Mouse (Mus musculus) kidney, embryonic 14.5 days (tissue): ENCODE data around the gene Tomm70a. TPM values are rescaled to one million over a fixed set of nuclear protein-coding genes. Genes with fewer than 3 reads are reported as not detected.

Experiments used
- ATAC-seq: fragments of 200-750 bp; cut with Nextera tagmentation; 2 replicates; pipeline ENCODE4 v1.8.0; 2017; ENCODE audit warnings: moderate number of reproducible peaks, mild to moderate bottlenecking, moderate TSS enrichment, moderate library complexity; ENCODE audit not compliant: low FRiP score, low TSS enrichment
- H3K27ac ChIP-seq: fragments of 300-500 bp; sonication (generic); 2 replicates; pipeline ENCODE4 v1.5.1; 2014; ENCODE audit warnings: low read depth, mild to moderate bottlenecking, low read length, moderate library complexity, mixed read lengths
- H3K27me3 ChIP-seq: fragments of 300-500 bp; sonication (generic); 2 replicates; pipeline ENCODE4 v1.6.1; 2014; ENCODE audit warnings: mild to moderate bottlenecking, low read length; ENCODE audit not compliant: control insufficient read depth, insufficient read depth
- H3K36me3 ChIP-seq: fragments of 300-500 bp; sonication (generic); 2 replicates; pipeline ENCODE4 v1.6.1; 2014; ENCODE audit warnings: low read length, mixed read lengths; ENCODE audit not compliant: control insufficient read depth, insufficient read depth
- H3K4me1 ChIP-seq: fragments of 300-500 bp; sonication (generic); 2 replicates; pipeline ENCODE4 v1.6.1; 2014; ENCODE audit warnings: low read length, mixed read lengths; ENCODE audit not compliant: control insufficient read depth, insufficient read depth
- H3K4me2 ChIP-seq: fragments of 300-500 bp; sonication (generic); replicated peaks from 2 replicates; pipeline ENCODE4 v1.6.1; 2014; ENCODE audit warnings: low read depth, mild to moderate bottlenecking, low read length
- H3K4me3 ChIP-seq: fragments of 300-500 bp; sonication (generic); 2 replicates; pipeline ENCODE4 v1.5.1; 2014; ENCODE audit warnings: mild to moderate bottlenecking, low read length
- H3K9ac ChIP-seq: fragments of 300-500 bp; sonication (generic); 2 replicates; pipeline ENCODE4 v1.6.1; 2014; ENCODE audit warnings: low read depth, mild to moderate bottlenecking, low read length, moderate library complexity
- H3K9me3 ChIP-seq: fragments of 300-500 bp; sonication (generic); 2 replicates; pipeline ENCODE4 v1.6.1; 2016; ENCODE audit warnings: low read length; ENCODE audit not compliant: control insufficient read depth
- WGBS: fragments of 180-500 bp; shearing (Covaris S2); extraction: QIAGEN DNeasy Blood & Tissue Kit; methylation state at CpG from one replicate; pipeline ENCODE4 v1.1.7; 2014; 5-methylcytosine and 5-hydroxymethylcytosine counted together
- polyA plus RNA-seq: library from polyadenylated mRNA; unstranded; fragments of >200 nt; fragmentation: Nextera tagmentation; extraction: Ambion mirVana; gene quantifications from 2 replicates; pipeline ENCODE4 v1.2.1, GENCODE M21; 2014

The Tomm70a gene
- polyA plus RNA-seq, 1 experiment from 2014 or later, result 63.7 TPM

GRCm38 (mm10) chr16:57131544-57131943 lies 10.0 kb downstream of the Tomm70a start:
- H3K4me3 ChIP-seq, result no peak overlapping the region
- H3K4me1 ChIP-seq, result no peaks in the 10 kb centered on the region
- H3K9ac ChIP-seq, result no peak overlapping the region
- no peaks in the 10 kb centered on the region for H3K9me3 ChIP-seq
- no peak for ATAC-seq
- no peak overlapping the region for H3K27ac ChIP-seq
- H3K4me2 ChIP-seq, result no peak overlapping the region
- WGBS, result 80% methylated on average over 4 of the region's 4 CpGs
- H3K27me3 ChIP-seq, result no peaks in the 10 kb centered on the region
- peaks cover 17% of the 10 kb centered on the region; the same call in 1 of the 2 replicates for H3K36me3 ChIP-seq

DNA sequence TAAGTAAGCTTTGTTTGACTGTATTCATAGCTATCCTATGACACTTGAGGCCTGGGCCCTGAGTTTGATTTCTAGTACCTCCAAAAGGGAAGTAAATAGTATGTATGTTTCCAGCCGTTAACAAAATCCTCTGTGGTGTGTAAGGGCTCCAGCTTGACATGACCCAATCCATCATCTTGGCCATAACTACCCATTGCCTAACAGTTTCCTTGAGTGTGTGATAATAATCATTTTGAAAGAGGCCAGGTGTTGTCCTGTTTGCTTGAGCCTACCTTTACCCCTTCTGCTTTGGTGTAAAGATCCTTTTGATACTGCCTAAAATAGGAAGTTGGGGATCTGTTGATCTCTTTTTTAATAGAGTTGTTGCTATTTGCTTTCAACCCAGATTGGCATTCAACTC lies 10.8 kb downstream of the Tomm70a start:
- no peaks in the 10 kb centered on the region for H3K4me1 ChIP-seq
- no peaks in the 10 kb centered on the region for H3K27me3 ChIP-seq
- 63% methylated on average over 1 of the region's 1 CpGs for WGBS
- no peak for ATAC-seq
- H3K4me3 ChIP-seq, result no peak overlapping the region
- no peak overlapping the region for H3K27ac ChIP-seq
- H3K9ac ChIP-seq, result no peak overlapping the region
- H3K4me2 ChIP-seq, result no peak overlapping the region
- H3K9me3 ChIP-seq, result no peaks in the 10 kb centered on the region
- H3K36me3 ChIP-seq, result peaks cover 25% of the 10 kb centered on the region; the same call in 1 of the 2 replicates

DNA sequence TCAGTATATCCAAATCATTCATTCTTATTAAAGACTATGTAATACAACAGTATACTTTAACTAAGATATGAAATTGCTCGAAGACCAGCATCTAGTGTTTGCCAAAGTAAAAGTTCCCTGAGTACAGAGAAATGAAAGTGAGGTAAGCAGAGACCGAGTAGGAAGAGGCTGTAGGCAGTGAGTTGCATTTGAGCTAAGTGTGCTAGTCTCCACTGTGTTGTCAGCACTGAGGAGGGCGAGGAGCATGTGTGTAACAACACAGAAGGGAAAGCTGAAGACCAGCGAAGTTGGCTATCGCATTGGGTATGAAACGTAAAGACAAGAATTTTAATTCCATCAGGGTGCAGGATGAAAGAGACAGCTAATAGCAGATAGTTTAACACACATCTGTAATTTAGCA lies 12.1 kb downstream of the Tomm70a start:
- no peak overlapping the region for H3K4me3 ChIP-seq
- no peaks in the 10 kb centered on the region for H3K27me3 ChIP-seq
- 93% methylated on average over 6 of the region's 6 CpGs for WGBS
- H3K9me3 ChIP-seq, result no peaks in the 10 kb centered on the region
- H3K36me3 ChIP-seq, result peaks cover 37% of the 10 kb centered on the region
- H3K9ac ChIP-seq, result no peak overlapping the region
- no peak overlapping the region for H3K27ac ChIP-seq
- H3K4me2 ChIP-seq, result no peak overlapping the region
- ATAC-seq, result no peak
- no peaks in the 10 kb centered on the region for H3K4me1 ChIP-seq

GRCm38 (mm10) chr16:57144741-57145140 lies 23.2 kb downstream of the Tomm70a start:
- no peak for ATAC-seq
- H3K4me3 ChIP-seq, result no peak overlapping the region
- no peak overlapping the region for H3K4me2 ChIP-seq
- H3K9me3 ChIP-seq, result no peaks in the 10 kb centered on the region
- H3K36me3 ChIP-seq, result peaks cover 50% of the 10 kb centered on the region
- no peaks in the 10 kb centered on the region for H3K4me1 ChIP-seq
- no peak overlapping the region for H3K27ac ChIP-seq
- no peaks in the 10 kb centered on the region for H3K27me3 ChIP-seq
- no peak overlapping the region for H3K9ac ChIP-seq
- WGBS, result 94% methylated on average over 5 of the region's 5 CpGs

GRCm38 (mm10) chr16:57151437-57151836 lies 29.9 kb downstream of the Tomm70a start:
- H3K9me3 ChIP-seq, result no peaks in the 10 kb centered on the region
- H3K4me3 ChIP-seq, result no peak overlapping the region
- no peak overlapping the region for H3K9ac ChIP-seq
- no peak overlapping the region for H3K4me2 ChIP-seq
- no peaks in the 10 kb centered on the region for H3K27me3 ChIP-seq
- no peaks in the 10 kb centered on the region for H3K4me1 ChIP-seq
- no peak overlapping the region for H3K27ac ChIP-seq
- WGBS, result 97% methylated on average over 4 of the region's 4 CpGs
- peaks cover 67% of the 10 kb centered on the region for H3K36me3 ChIP-seq
- ATAC-seq, result no peak

- Histone ChIP-seq H3K4me3 (no peak overlapping the region), H3K27ac (no peak overlapping the region), H3K27me3 (no peaks in the 10 kb centered on the region), H3K36me3 (peaks cover 74% of the 10 kb centered on the region), H3K4me2 (no peak overlapping the region), H3K9me3 (no peaks in the 10 kb centered on the region), H3K9ac (no peak overlapping the region), H3K4me1 (no peaks in the 10 kb centered on the region)
- no peak for ATAC-seq
These were observed 34.4 kb downstream of the Tomm70a start for GRCm38 (mm10) chr16:57155899-57156298.

DNA sequence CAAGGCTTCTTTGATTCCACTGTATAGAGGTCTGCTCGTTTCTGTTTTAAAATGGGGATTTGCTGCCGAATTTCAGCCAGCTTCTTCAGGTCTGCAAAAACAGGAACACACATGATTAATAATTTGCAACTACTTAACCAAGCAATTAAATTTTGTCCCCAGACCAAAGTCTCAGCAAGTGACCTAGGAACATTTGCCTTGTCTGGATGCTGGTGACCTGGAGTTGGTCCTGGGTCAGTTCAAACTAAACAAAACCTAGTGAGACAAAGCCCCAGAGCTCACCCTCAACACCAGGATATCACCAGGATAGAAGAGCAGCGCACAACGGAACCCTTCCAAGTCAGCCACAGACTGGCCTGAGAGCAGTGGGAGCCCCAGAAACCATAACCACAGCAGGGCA lies 35.6 kb downstream of the Tomm70a start:
- Histone ChIP-seq H3K9ac (no peak overlapping the region), H3K27ac (no peak overlapping the region), H3K4me2 (no peak overlapping the region), H3K36me3 (peaks cover 75% of the 10 kb centered on the region), H3K4me1 (no peaks in the 10 kb centered on the region), H3K9me3 (no peaks in the 10 kb centered on the region), H3K27me3 (no peaks in the 10 kb centered on the region), H3K4me3 (no peak overlapping the region)
- 90% methylated on average over 4 of the region's 4 CpGs for WGBS
- ATAC-seq, result no peak

GRCm38 (mm10) chr16:57157728-57158127 lies 36.2 kb downstream of the Tomm70a start:
- no peaks in the 10 kb centered on the region for H3K4me1 ChIP-seq
- no peaks in the 10 kb centered on the region for H3K9me3 ChIP-seq
- no peak overlapping the region for H3K4me3 ChIP-seq
- no peak overlapping the region for H3K9ac ChIP-seq
- no peak overlapping the region for H3K27ac ChIP-seq
- peaks cover 71% of the 10 kb centered on the region for H3K36me3 ChIP-seq
- no peak for ATAC-seq
- no peak overlapping the region for H3K4me2 ChIP-seq
- H3K27me3 ChIP-seq, result no peaks in the 10 kb centered on the region
- 76% methylated on average over 4 of the region's 4 CpGs for WGBS

DNA sequence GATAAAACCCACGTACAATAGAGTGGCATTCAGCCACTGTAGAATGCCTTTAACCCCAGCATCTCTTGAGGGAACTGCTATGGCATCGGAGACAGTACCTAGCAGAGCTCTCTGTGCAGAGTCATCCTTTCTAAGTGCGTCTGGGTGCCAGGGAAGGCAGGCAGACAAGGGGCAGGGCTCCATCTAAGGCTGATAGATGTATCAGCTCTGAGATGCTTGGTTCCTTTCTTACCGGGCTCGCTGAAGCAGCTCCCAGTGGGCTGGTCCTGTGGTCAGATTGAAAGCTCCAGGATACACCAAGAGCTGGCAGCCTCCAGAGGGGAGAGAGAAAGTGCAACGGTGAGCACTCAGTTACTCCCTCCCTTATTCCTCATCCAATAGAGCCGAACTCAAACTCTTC lies 38.3 kb downstream of the Tomm70a start:
- H3K4me1 ChIP-seq, result no peaks in the 10 kb centered on the region
- no peak for ATAC-seq
- H3K27ac ChIP-seq, result no peak overlapping the region
- H3K4me3 ChIP-seq, result no peak overlapping the region
- H3K9me3 ChIP-seq, result no peaks in the 10 kb centered on the region
- H3K36me3 ChIP-seq, result peaks cover 62% of the 10 kb centered on the region
- no peak overlapping the region for H3K4me2 ChIP-seq
- 69% methylated on average over 7 of the region's 7 CpGs for WGBS
- H3K9ac ChIP-seq, result no peak overlapping the region
- no peaks in the 10 kb centered on the region for H3K27me3 ChIP-seq

DNA sequence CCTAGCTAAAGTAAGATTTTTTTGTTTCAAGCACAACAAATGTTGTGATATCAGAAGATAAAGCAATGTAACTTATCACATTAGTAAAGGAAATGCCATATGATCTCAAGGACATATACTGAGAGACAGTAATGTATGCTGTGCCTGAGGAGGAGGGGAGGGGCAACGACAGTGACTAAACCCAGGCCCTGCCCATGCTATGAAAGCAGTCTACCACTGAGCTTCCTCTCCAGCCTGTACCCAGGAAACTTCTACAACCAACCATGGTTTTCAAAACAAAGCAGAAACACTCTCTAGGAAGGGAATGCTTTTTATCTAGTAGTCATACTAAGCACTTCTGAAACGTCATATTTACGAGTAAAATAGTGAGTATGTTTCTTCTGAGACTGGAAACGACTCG lies 41.3 kb downstream of the Tomm70a start:
- 89% methylated on average over 5 of the region's 5 CpGs for WGBS
- H3K4me2 ChIP-seq, result no peak overlapping the region
- ATAC-seq, result no peak

More for the DNA sequence above, 41.3 kb downstream of the Tomm70a start:
- Histone ChIP-seq H3K27me3 (no peaks in the 10 kb centered on the region), H3K27ac (no peak overlapping the region), H3K4me3 (no peak overlapping the region), H3K36me3 (peaks cover 36% of the 10 kb centered on the region), H3K4me1 (no peaks in the 10 kb centered on the region), H3K9ac (no peak overlapping the region), H3K9me3 (no peaks in the 10 kb centered on the region)
